Mouse (Mus musculus) spleen, adult 2 months (tissue): ENCODE results near the gene H2-M10.3. TPM values are rescaled to one million over a fixed set of nuclear protein-coding genes. Genes with fewer than 3 reads are reported as not detected.
A peak's percentile ranks its signal among the peaks of the same experiment; 100 is the strongest.

Experiments
- DNase-seq, 2 experiments: peaks; one replicate each; pipeline versions ENCODE4 v3.0.0 to v3.0.0-alpha.2; 2012 to 2021; ENCODE audit warnings: low spot score in 2 of 2, low read depth in 1 of 2
- H3K27ac ChIP-seq: fragments of 200-500 bp; 2 replicates; pipeline ENCODE4 v1.5.1; 2012; ENCODE audit warnings: low read length, inconsistent platforms; ENCODE audit not compliant: insufficient read depth
- H3K27me3 ChIP-seq: fragments of 200-500 bp; 2 replicates; pipeline ENCODE4 v1.6.1; 2012; ENCODE audit warnings: mild to moderate bottlenecking, moderate library complexity, low read length, inconsistent platforms; ENCODE audit not compliant: control insufficient read depth, insufficient read depth
- H3K36me3 ChIP-seq: fragments of 200-500 bp; 2 replicates; pipeline ENCODE4 v1.6.1; 2012; ENCODE audit warnings: mild to moderate bottlenecking, low read length, inconsistent platforms; ENCODE audit not compliant: control insufficient read depth, insufficient read depth
- H3K4me1 ChIP-seq: fragments of 200-500 bp; 2 replicates; pipeline ENCODE4 v1.6.1; 2011; ENCODE audit warnings: inconsistent platforms; ENCODE audit not compliant: control insufficient read depth, insufficient read depth, insufficient read length
- H3K4me3 ChIP-seq: fragments of 200-500 bp; 2 replicates; pipeline ENCODE4 v1.5.1; 2011; ENCODE audit warnings: mild to moderate bottlenecking, inconsistent platforms; ENCODE audit not compliant: insufficient read depth, insufficient read length; ENCODE audit errors: extremely low read depth
- CTCF ChIP-seq: fragments of 200-500 bp; IDR thresholded peaks from 2 replicates; pipeline ENCODE4 v1.5.1; 2011; ENCODE audit warnings: mild to moderate bottlenecking, inconsistent platforms; ENCODE audit not compliant: insufficient read depth, insufficient read length, insufficient replicate concordance; ENCODE audit errors: extremely low read depth
- POLR2A ChIP-seq: fragments of 200-500 bp; IDR thresholded peaks from 2 replicates; pipeline ENCODE4 v1.6.1; 2011; ENCODE audit warnings: low read depth, low read length, inconsistent platforms
- WGBS: fragments of 180-500 bp; shearing (Covaris S2); methylation state at CpG from one replicate; pipeline ENCODE4 v1.1.7; 2018; 5-methylcytosine and 5-hydroxymethylcytosine counted together
- polyA plus RNA-seq: library from polyadenylated mRNA; depleted of rRNA; stranded (reverse); fragments of >200 nt; gene quantifications from 2 replicates; pipeline ENCODE4 v1.2.3, GENCODE M21; 2012; rRNA removed

H2-M10.3 gene
- polyA plus RNA-seq, 1 experiment = not detected

- 89% methylated on average over 4 of the region's 4 CpGs for WGBS
- no peak within 1 kb of the TSS for H3K27ac ChIP-seq
- no peaks in the 10 kb centered on the region for H3K4me1 ChIP-seq
These were observed 42.2 kb downstream of the H2-M10.3 start, which contains the start of gene H2-M10.1 for GRCm38 (mm10) chr17:36326055-36326454. H2-M10.1 (minus strand) TSS chr17:36326155.

GRCm38 (mm10) chr17:36315689-36316253 lies 52.4 kb downstream of the H2-M10.3 start:
- Histone ChIP-seq H3K27me3 (no peaks in the 10 kb centered on the region), H3K27ac (no peak overlapping the region), H3K4me1 (no peaks in the 10 kb centered on the region; the same call in 1 of the 2 replicates), H3K4me3 (peak overlapping the region; percentile 65; the same call in 1 of the 2 replicates), H3K36me3 (no peaks in the 10 kb centered on the region)
- TF ChIP-seq CTCF (no peak), POLR2A (no peak)
- DNase-seq = no peak
- 33% methylated on average over 5 of the region's 5 CpGs for WGBS

More at GRCm38 (mm10) chr17:36326055-36326454, 42.2 kb downstream of the H2-M10.3 start, which contains the start of gene H2-M10.1:
- Histone ChIP-seq H3K27me3 (no peaks in the 10 kb centered on the region), H3K4me3 (no peak within 1 kb of the TSS), H3K36me3 (no peaks in the 10 kb centered on the region)
- TF ChIP-seq CTCF (no peak), POLR2A (no peak)
- DNase-seq = no peak

GRCm38 (mm10) chr17:36315041-36315688 lies 53.1 kb downstream of the H2-M10.3 start:
- DNase-seq = peak; percentile 41 to 56
- TF ChIP-seq POLR2A (no peak), CTCF (no peak)
- under 1% methylated on average over 19 of the region's 19 CpGs for WGBS

More at GRCm38 (mm10) chr17:36315041-36315688, 53.1 kb downstream of the H2-M10.3 start:
- no peaks in the 10 kb centered on the region for H3K27me3 ChIP-seq
- no peak overlapping the region for H3K27ac ChIP-seq
- no peaks in the 10 kb centered on the region; the same call in 1 of the 2 replicates for H3K4me1 ChIP-seq
- H3K4me3 ChIP-seq = peak overlapping the region; percentile 65
- H3K36me3 ChIP-seq = no peaks in the 10 kb centered on the region

Other genes with a start within 250 kb of the H2-M10.3 start
- gene Gm19684, start 246.7 kb downstream of the H2-M10.3 start, polyA plus RNA-seq = 0.43 and 0.44 TPM in 2 replicates
- not detected in 2 replicates for gene Gm7030, start 239.0 kb downstream of the H2-M10.3 start, polyA plus RNA-seq
- 0.15 TPM in 1 of 2 replicates, not detected in the other for gene Gm8909, start 199.9 kb downstream of the H2-M10.3 start, polyA plus RNA-seq
- gene H2-T3, start 178.1 kb downstream of the H2-M10.3 start, polyA plus RNA-seq = not detected in 2 replicates
- 59.9 and 79.2 TPM in 2 replicates for gene Rpp21, start 110.3 kb downstream of the H2-M10.3 start, polyA plus RNA-seq
- 16.3 and 19.7 TPM in 2 replicates for gene Trim39, start 96.2 kb downstream of the H2-M10.3 start, polyA plus RNA-seq
- not detected in 2 replicates for gene H2-M10.2, start 81.9 kb downstream of the H2-M10.3 start, polyA plus RNA-seq
- gene H2-M10.1, start 42.3 kb downstream of the H2-M10.3 start, polyA plus RNA-seq = not detected in 2 replicates
- not detected in 2 replicates for gene H2-M10.4, start 93.9 kb upstream of the H2-M10.3 start, polyA plus RNA-seq
- gene H2-M11, start 178.7 kb upstream of the H2-M10.3 start, polyA plus RNA-seq = not detected in 2 replicates